Mouse (Mus musculus) liver, adult 2 months (tissue): ENCODE data around the gene Dnmbp. TPM values are rescaled to one million over a fixed set of nuclear protein-coding genes. Genes with fewer than 3 reads are reported as not detected.

Source experiments
- DNase-seq: peaks from one replicate; pipeline ENCODE4 v3.0.0-alpha.2; 2011; ENCODE audit warnings: low read depth, low spot score; ENCODE audit errors: extremely low read depth
- H3K27ac ChIP-seq: fragments of 200-500 bp; replicated peaks from 2 replicates; pipeline ENCODE4 v1.5.1; 2012; ENCODE audit warnings: low read depth, mild to moderate bottlenecking, control low read depth, inconsistent platforms, low read length; ENCODE audit not compliant: insufficient read depth
- H3K27me3 ChIP-seq: fragments of 200-500 bp; 2 replicates; pipeline ENCODE4 v1.6.1; 2012; ENCODE audit warnings: mild to moderate bottlenecking, moderate library complexity, low read length, inconsistent platforms; ENCODE audit not compliant: control insufficient read depth, insufficient read depth
- H3K36me3 ChIP-seq: fragments of 200-500 bp; 2 replicates; pipeline ENCODE4 v1.6.1; 2012; ENCODE audit warnings: low read length, inconsistent platforms; ENCODE audit not compliant: control insufficient read depth, insufficient read depth
- H3K4me1 ChIP-seq: fragments of 200-500 bp; 2 replicates; pipeline ENCODE4 v1.6.1; 2011; ENCODE audit warnings: low read length; ENCODE audit not compliant: control insufficient read depth, insufficient read depth
- H3K4me3 ChIP-seq: fragments of 200-500 bp; 2 replicates; pipeline ENCODE4 v1.5.1; 2011; ENCODE audit warnings: low read depth, mild to moderate bottlenecking, control low read depth, low read length, moderate library complexity; ENCODE audit not compliant: insufficient read depth
- H3K79me2 ChIP-seq: fragments of 200-500 bp; 2 replicates; pipeline ENCODE4 v1.6.1; 2012; ENCODE audit warnings: inconsistent platforms, mild to moderate bottlenecking, low read length, moderate library complexity; ENCODE audit not compliant: control insufficient read depth, insufficient read depth
- H3K9ac ChIP-seq: fragments of 200-500 bp; 2 replicates; pipeline ENCODE4 v1.6.1; 2012; ENCODE audit warnings: low read depth, mild to moderate bottlenecking, control low read depth, inconsistent platforms, low read length
- CTCF ChIP-seq: fragments of 200-500 bp; IDR thresholded peaks from 2 replicates; pipeline ENCODE4 v1.5.1; 2011; ENCODE audit warnings: low read depth, low read length, control low read depth
- POLR2A ChIP-seq: fragments of 200-500 bp; IDR thresholded peaks from 2 replicates; pipeline ENCODE4 v1.6.1; 2011; ENCODE audit warnings: low read length, control low read depth; ENCODE audit not compliant: insufficient read depth; ENCODE audit errors: extremely low read depth
- WGBS: fragments of 180-500 bp; shearing (Covaris S2); methylation state at CpG from one replicate; pipeline ENCODE4 v1.1.7; 2018; 5-methylcytosine and 5-hydroxymethylcytosine counted together
- polyA plus RNA-seq: library from polyadenylated mRNA; depleted of rRNA; stranded (reverse); fragments of >200 nt; gene quantifications from 2 replicates; pipeline ENCODE4 v1.2.3, GENCODE M21; 2012
- total RNA-seq: library from RNA; depleted of rRNA; stranded (reverse); fragments of >200 nt; gene quantifications from 2 replicates; pipeline ENCODE4 v1.2.3, GENCODE M21; 2014

Gene Dnmbp
- total and polyA plus RNA-seq, 2 experiments = 15.6 to 24.7 TPM

GRCm38 (mm10) chr19:43896441-43896840, 43.5 kb downstream of the Dnmbp start:
- peak overlapping the region; percentile 25; the same call in 1 of the 2 replicates for H3K27ac ChIP-seq
- H3K4me3 ChIP-seq = no peak overlapping the region
- 77% methylated on average over 14 of the region's 14 CpGs for WGBS
- DNase-seq = no peak
- H3K9ac ChIP-seq = no peak overlapping the region
- H3K4me1 ChIP-seq = peaks cover 11% of the 10 kb centered on the region; the same call in 1 of the 2 replicates
- H3K36me3 ChIP-seq = no peaks in the 10 kb centered on the region
- H3K79me2 ChIP-seq = peaks cover 9% of the 10 kb centered on the region
- TF ChIP-seq POLR2A (no peak), CTCF (no peak)
- no peaks in the 10 kb centered on the region for H3K27me3 ChIP-seq

- Histone ChIP-seq H3K36me3 (no peaks in the 10 kb centered on the region), H3K9ac (no peak overlapping the region), H3K27me3 (no peaks in the 10 kb centered on the region), H3K79me2 (peaks cover 9% of the 10 kb centered on the region), H3K27ac (peak overlapping the region; percentile 25; the same call in 1 of the 2 replicates), H3K4me1 (peaks cover 11% of the 10 kb centered on the region; the same call in 1 of the 2 replicates), H3K4me3 (no peak overlapping the region)
- peak; percentile 95 for DNase-seq
- WGBS = 31% methylated on average over 5 of the region's 5 CpGs
- TF ChIP-seq CTCF (no peak), POLR2A (no peak)
Observed at GRCm38 (mm10) chr19:43895951-43896350, 44.0 kb downstream of the Dnmbp start.

DNA sequence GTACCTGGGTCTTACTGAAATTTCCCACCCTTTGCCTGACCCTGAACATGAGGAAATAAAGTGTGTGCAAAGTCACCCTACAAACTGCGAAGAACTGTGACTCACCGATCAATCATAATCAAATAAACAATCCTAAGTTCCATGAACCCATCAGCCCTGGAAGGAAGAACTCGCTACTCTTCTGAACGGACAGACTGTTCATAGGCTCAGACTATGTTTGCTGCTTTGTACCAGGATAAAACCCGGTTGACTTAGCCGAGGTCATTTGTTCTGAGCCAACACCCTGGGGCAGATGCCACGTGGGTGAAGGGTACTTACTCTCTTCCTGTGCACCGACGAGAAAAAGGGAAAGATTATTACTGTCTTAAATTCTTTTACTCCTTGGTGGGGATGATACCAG, 45.2 kb downstream of the Dnmbp start:
- H3K9ac ChIP-seq = peak overlapping the region; percentile 27; the same call in 1 of the 2 replicates
- peak overlapping the region; percentile 75 for H3K27ac ChIP-seq
- peak; percentile 98 for DNase-seq
- no peaks in the 10 kb centered on the region for H3K36me3 ChIP-seq
- WGBS = 14% methylated on average over 9 of the region's 9 CpGs
- no peak for TF ChIP-seq CTCF
- TF ChIP-seq POLR2A = no peak
- peaks cover 9% of the 10 kb centered on the region for H3K79me2 ChIP-seq
- no peaks in the 10 kb centered on the region for H3K27me3 ChIP-seq
- no peak overlapping the region for H3K4me3 ChIP-seq
- H3K4me1 ChIP-seq = peaks cover 14% of the 10 kb centered on the region; the same call in 1 of the 2 replicates

DNA sequence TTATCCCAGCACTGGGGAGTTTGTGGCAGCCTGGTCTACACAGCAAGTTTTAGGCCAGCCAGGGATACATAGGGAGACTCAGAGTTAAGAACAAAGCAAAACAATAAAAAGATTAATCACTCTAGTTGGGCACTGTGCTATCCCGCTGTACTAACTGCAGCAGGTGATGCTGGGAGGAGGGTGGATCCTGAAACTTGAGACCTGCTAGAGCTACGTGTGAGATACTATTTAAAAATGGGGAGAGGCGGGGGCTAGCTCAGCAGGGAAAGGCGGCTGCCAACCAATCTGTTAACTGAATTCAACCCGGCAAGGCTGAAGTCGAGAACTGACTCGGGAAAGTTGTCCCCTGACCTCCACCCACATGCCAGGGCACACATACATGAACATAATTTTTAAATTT, 45.9 kb downstream of the Dnmbp start:
- Histone ChIP-seq H3K27ac (peak overlapping the region; percentile 75), H3K36me3 (no peaks in the 10 kb centered on the region), H3K27me3 (no peaks in the 10 kb centered on the region), H3K4me1 (peaks cover 14% of the 10 kb centered on the region; the same call in 1 of the 2 replicates), H3K4me3 (no peak overlapping the region; the same call in 1 of the 2 replicates), H3K9ac (no peak overlapping the region), H3K79me2 (peaks cover 14% of the 10 kb centered on the region)
- TF ChIP-seq CTCF (no peak), POLR2A (no peak)
- no peak for DNase-seq
- 14% methylated on average over 7 of the region's 7 CpGs for WGBS

DNA sequence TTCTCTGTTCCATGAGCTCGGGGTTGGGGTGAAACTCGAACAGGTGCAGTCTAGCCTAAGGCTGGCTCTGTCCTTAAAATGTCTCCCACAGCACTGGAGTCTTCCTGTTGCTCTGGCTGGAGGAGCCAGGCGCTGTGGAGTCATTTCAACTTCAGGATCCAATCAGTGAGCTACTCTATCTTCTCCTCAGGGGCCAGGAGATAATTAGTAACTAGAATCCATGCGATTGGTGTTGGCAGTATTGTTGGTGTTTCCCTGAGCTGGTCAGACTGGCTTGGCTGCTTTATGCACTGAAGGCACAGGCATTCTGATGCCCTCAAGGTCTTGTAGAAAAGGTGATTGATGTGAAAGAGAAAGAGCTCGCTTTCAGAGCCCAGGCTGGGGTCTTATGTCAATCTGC, 49.5 kb downstream of the Dnmbp start:
- peak; percentile 99 for DNase-seq
- WGBS = 30% methylated on average over 5 of the region's 5 CpGs
- H3K36me3 ChIP-seq = no peaks in the 10 kb centered on the region
- no peaks in the 10 kb centered on the region for H3K27me3 ChIP-seq
- peaks cover 41% of the 10 kb centered on the region for H3K79me2 ChIP-seq
- peaks cover 18% of the 10 kb centered on the region for H3K4me1 ChIP-seq
- TF ChIP-seq CTCF = no peak
- TF ChIP-seq POLR2A = peak; percentile 83
- H3K4me3 ChIP-seq = peak overlapping the region; percentile 79
- peak overlapping the region; percentile 91 for H3K27ac ChIP-seq
- peak overlapping the region; percentile 77 for H3K9ac ChIP-seq

- Histone ChIP-seq H3K27ac (peak overlapping the region; percentile 96), H3K9ac (peak overlapping the region; percentile 62), H3K4me1 (peaks cover 21% of the 10 kb centered on the region)
Observed at GRCm38 (mm10) chr19:43887725-43888124, 52.3 kb downstream of the Dnmbp start.

More at GRCm38 (mm10) chr19:43887725-43888124, 52.3 kb downstream of the Dnmbp start:
- Histone ChIP-seq H3K27me3 (no peaks in the 10 kb centered on the region), H3K4me3 (peak overlapping the region; percentile 79), H3K36me3 (0 out of 2 replicates have a peak, but pooled peaks cover 3% of the 10 kb centered on the region), H3K79me2 (peaks cover 58% of the 10 kb centered on the region)
- 23% methylated on average over 2 of the region's 2 CpGs for WGBS
- no peak for TF ChIP-seq CTCF
- no peak for TF ChIP-seq POLR2A
- DNase-seq = peak; percentile 95
